Mouse (Mus musculus) cortical plate, adult 2 months (tissue): ENCODE results near the gene Muc5ac. TPM values are rescaled to one million over a fixed set of nuclear protein-coding genes. Genes with fewer than 3 reads are reported as not detected.

ENCODE experiments used
- H3K27ac ChIP-seq: fragments of 200-500 bp; 2 replicates; pipeline ENCODE4 v1.5.1; 2012; ENCODE audit warnings: low read length, control low read depth, inconsistent platforms; ENCODE audit not compliant: insufficient read depth
- H3K4me1 ChIP-seq: fragments of 200-500 bp; 2 replicates; pipeline ENCODE4 v1.6.1; 2011; ENCODE audit warnings: low read length; ENCODE audit not compliant: control insufficient read depth, insufficient read depth
- H3K4me3 ChIP-seq: fragments of 200-500 bp; 2 replicates; pipeline ENCODE4 v1.5.1; 2011; ENCODE audit warnings: mild to moderate bottlenecking, low read length, control low read depth; ENCODE audit not compliant: insufficient read depth
- CTCF ChIP-seq: fragments of 200-500 bp; IDR thresholded peaks from 2 replicates; pipeline ENCODE4 v1.5.1; 2011; ENCODE audit warnings: mild to moderate bottlenecking, control low read depth, low read length; ENCODE audit not compliant: insufficient read depth; ENCODE audit errors: extremely low read depth
- POLR2A ChIP-seq: fragments of 200-500 bp; IDR thresholded peaks from 2 replicates; pipeline ENCODE4 v1.6.1; 2011; ENCODE audit warnings: mild to moderate bottlenecking, low read length, control low read depth; ENCODE audit not compliant: insufficient read depth; ENCODE audit errors: extremely low read depth
- polyA plus RNA-seq: library from polyadenylated mRNA; depleted of rRNA; stranded (reverse); fragments of >200 nt; gene quantifications from 2 replicates; pipeline ENCODE4 v1.2.3, GENCODE M21; 2012; rRNA removed

Gene Muc5ac
- polyA plus RNA-seq: not detected in 2 replicates

DNA sequence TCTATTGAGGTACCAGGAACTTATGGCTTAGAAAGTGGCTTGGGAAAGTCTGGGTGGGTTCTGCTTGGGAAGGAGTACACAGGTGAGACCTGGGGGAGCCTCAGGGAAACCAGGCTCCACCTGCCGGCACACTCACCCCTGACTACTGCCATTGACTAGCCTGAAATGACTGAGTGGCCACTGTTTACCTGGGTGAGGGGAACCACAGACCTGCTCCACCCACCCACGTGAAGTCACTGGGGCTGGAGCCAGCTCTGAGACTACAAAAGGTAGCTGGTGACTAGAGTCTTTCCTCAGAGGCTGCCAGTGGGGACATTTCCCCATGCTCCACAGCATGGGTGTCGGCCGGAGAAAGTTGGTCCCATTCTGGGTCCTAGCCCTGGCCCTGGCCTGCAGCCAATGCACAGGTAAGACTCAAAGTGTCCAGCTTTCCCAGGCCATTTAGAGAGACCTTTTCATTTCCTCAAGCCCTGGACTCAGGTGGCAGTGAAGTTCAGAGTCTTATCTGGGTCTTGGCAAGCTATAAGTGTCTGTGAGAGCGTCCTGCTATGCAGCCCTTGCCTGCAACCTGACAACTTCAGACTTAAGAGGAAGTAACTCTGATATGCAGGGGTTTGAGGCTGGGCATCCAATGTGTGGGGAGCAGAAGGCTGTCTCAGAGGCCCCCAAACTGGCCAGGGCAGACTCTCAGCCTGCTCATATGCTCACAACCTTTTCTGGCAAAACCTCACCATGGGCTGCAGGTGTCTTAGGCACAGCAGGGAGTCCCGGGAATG, at the start of gene Muc5ac:
TSS of gene Muc5ac (plus strand) at position 296 of the 776 bp plus-strand sequence.
- Histone ChIP-seq H3K4me1 (no peaks in the 10 kb centered on the region), H3K4me3 (no peak within 1 kb of the TSS), H3K27ac (no peak within 1 kb of the TSS)
- no peak for TF ChIP-seq POLR2A
- no peak for TF ChIP-seq CTCF

GRCm38 (mm10) chr7:141747451-141748100, 41.2 kb upstream of the Muc5ac start:
- Histone ChIP-seq H3K27ac (no peak overlapping the region), H3K4me3 (no peak overlapping the region), H3K4me1 (no peaks in the 10 kb centered on the region)
- no peak for TF ChIP-seq CTCF
- no peak for TF ChIP-seq POLR2A

- Histone ChIP-seq H3K4me3 (no peak overlapping the region), H3K27ac (no peak overlapping the region), H3K4me1 (no peaks in the 10 kb centered on the region)
- TF ChIP-seq POLR2A (no peak), CTCF (no peak)
Observed at GRCm38 (mm10) chr7:141752513-141752912, 36.3 kb upstream of the Muc5ac start.

GRCm38 (mm10) chr7:141755831-141756230, 32.9 kb upstream of the Muc5ac start:
- TF ChIP-seq CTCF (peak; percentile 90), POLR2A (no peak)
- H3K27ac ChIP-seq: no peak overlapping the region
- no peaks in the 10 kb centered on the region for H3K4me1 ChIP-seq
- H3K4me3 ChIP-seq: no peak overlapping the region

- Histone ChIP-seq H3K4me1 (no peaks in the 10 kb centered on the region), H3K27ac (no peak overlapping the region), H3K4me3 (no peak overlapping the region)
- TF ChIP-seq POLR2A (no peak), CTCF (no peak)
Observed at GRCm38 (mm10) chr7:141758291-141758690, 30.5 kb upstream of the Muc5ac start.

- no peaks in the 10 kb centered on the region for H3K4me1 ChIP-seq
- H3K4me3 ChIP-seq: no peak overlapping the region
- H3K27ac ChIP-seq: no peak overlapping the region
- TF ChIP-seq CTCF (no peak), POLR2A (no peak)
Observed at GRCm38 (mm10) chr7:141770521-141770920, 18.3 kb upstream of the Muc5ac start.

GRCm38 (mm10) chr7:141770988-141771387, 17.8 kb upstream of the Muc5ac start:
- no peak for TF ChIP-seq CTCF
- no peak for TF ChIP-seq POLR2A
- Histone ChIP-seq H3K27ac (no peak overlapping the region), H3K4me1 (no peaks in the 10 kb centered on the region), H3K4me3 (no peak overlapping the region)

DNA sequence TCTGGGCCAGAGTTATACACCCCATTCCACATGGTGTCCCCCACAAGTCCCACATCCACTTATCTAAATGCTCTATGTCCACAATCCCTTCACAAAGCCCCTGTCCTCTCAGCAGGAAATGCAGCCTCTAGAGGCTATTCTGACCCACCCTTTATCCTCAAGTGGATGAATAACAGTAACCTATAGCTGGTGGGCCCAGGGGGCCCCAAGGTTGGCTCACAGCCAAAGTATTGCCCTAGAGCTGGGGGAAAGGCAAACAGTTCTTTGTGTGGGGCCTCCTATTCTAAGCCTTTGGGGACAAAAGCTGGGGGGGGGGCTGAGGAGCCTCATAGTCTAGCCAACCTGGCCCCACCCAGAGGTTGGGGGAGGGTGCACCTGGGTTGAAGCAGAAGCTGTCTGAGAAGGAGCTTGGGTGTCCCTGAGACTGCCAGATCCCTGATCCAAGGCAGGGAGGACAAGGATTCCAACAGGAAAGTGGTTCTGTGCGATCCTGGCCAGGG, 16.7 kb upstream of the Muc5ac start:
- no peak overlapping the region for H3K27ac ChIP-seq
- H3K4me1 ChIP-seq: no peaks in the 10 kb centered on the region
- no peak for TF ChIP-seq POLR2A
- no peak for TF ChIP-seq CTCF
- no peak overlapping the region for H3K4me3 ChIP-seq

DNA sequence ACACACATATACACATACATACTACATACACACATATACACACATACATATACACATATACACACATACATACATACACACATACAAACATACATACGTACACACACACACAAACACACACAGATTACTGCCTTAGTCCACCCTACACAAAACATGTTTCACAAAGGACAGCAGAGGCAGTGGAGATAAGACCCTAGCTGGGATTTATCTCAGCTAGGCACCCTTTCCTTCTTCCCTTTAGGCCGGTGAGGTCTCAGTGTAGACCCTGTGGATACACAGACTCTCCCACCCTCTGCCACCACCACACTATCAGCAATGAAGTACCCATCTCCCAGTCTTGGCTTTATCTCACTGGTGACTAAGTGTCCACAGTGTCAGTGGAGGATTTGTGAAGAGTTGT, 13.9 kb upstream of the Muc5ac start:
- H3K4me3 ChIP-seq: no peak overlapping the region

More for the DNA sequence above, 13.9 kb upstream of the Muc5ac start:
- Histone ChIP-seq H3K4me1 (no peaks in the 10 kb centered on the region), H3K27ac (no peak overlapping the region)
- TF ChIP-seq CTCF (no peak), POLR2A (no peak)
